Mouse (Mus musculus) heart, adult 10 weeks (tissue): ENCODE results near the gene Olfr393. TPM values are rescaled to one million over a fixed set of nuclear protein-coding genes. Genes with fewer than 3 reads are reported as not detected.

ENCODE experiments used
- polyA plus RNA-seq: library from polyadenylated mRNA; stranded (reverse); fragments of 350-450 nt; fragmentation: Illumina TruSeq; extraction: RNeasy Lipid Tissue Mini Kit (QIAGEN cat#74804); gene quantifications from one replicate; pipeline ENCODE4 v1.2.3, GENCODE M21; 2014; ENCODE audit warnings: low read depth, low replicate concordance

Olfr393 gene
- polyA plus RNA-seq = not detected

GRCm38 (mm10) chr11:73851354-73851753 is at the start of gene Olfr393:
Gene Olfr393 (minus strand): TSS chr11:73851454.

GRCm38 (mm10) chr11:73890671-73891070 is 39.4 kb upstream of the Olfr393 start, which contains the start of gene Olfr394:
Gene Olfr394 (minus strand): TSS chr11:73890771.

GRCm38 (mm10) chr11:73816949-73817348 is 34.3 kb downstream of the Olfr393 start, which contains the start of gene Olfr392:
Gene Olfr392 (minus strand): TSS chr11:73817049.

GRCm38 (mm10) chr11:73802952-73803351 is 48.3 kb downstream of the Olfr393 start, which contains the start of gene Olfr391-ps:
Gene Olfr391-ps (minus strand): TSS chr11:73803052.

Other genes starting within 250 kb of the Olfr393 start
- not detected for gene Zfp735, start 162.7 kb downstream of the Olfr393 start, polyA plus RNA-seq
- gene Olfr389, start 70.7 kb downstream of the Olfr393 start, polyA plus RNA-seq = not detected
- gene Olfr390, start 68.5 kb downstream of the Olfr393 start, polyA plus RNA-seq = not detected
- not detected for gene Olfr391-ps, start 48.4 kb downstream of the Olfr393 start, polyA plus RNA-seq
- not detected for gene Olfr392, start 34.4 kb downstream of the Olfr393 start, polyA plus RNA-seq
- gene Olfr394, start 39.3 kb upstream of the Olfr393 start, polyA plus RNA-seq = not detected
- not detected for gene Olfr395, start 57.8 kb upstream of the Olfr393 start, polyA plus RNA-seq
- gene Olfr23, start 85.2 kb upstream of the Olfr393 start, polyA plus RNA-seq = not detected
- gene Olfr397, start 109.4 kb upstream of the Olfr393 start, polyA plus RNA-seq = not detected
- gene Olfr398, start 139.0 kb upstream of the Olfr393 start, polyA plus RNA-seq = not detected
- not detected for gene Olfr139, start 205.1 kb upstream of the Olfr393 start, polyA plus RNA-seq
- gene Olfr399, start 205.2 kb upstream of the Olfr393 start, polyA plus RNA-seq = not detected
- not detected for gene Zfp616, start 218.5 kb upstream of the Olfr393 start, polyA plus RNA-seq